Mouse (Mus musculus) liver, adult 2 months (tissue): Measurements from ENCODE around the gene Gtse1.

Source experiments
- CTCF ChIP-seq: fragments of 200-500 bp; IDR thresholded peaks from 2 replicates; pipeline ENCODE4 v1.5.1; 2011; ENCODE audit warnings: low read depth, low read length, control low read depth
- POLR2A ChIP-seq: fragments of 200-500 bp; IDR thresholded peaks from 2 replicates; pipeline ENCODE4 v1.6.1; 2011; ENCODE audit warnings: low read length, control low read depth; ENCODE audit not compliant: insufficient read depth; ENCODE audit errors: extremely low read depth

- TF ChIP-seq POLR2A (no peak), CTCF (no peak)
These were observed 32.4 kb downstream of the Gtse1 start for GRCm38 (mm10) chr15:85891971-85892370.
